Mouse (Mus musculus) layer of hippocampus, postnatal 14 days (tissue): Measurements from ENCODE around the gene Krtdap. TPM values are rescaled to one million over a fixed set of nuclear protein-coding genes. Genes with fewer than 3 reads are reported as not detected.

Experiments
- DNase-seq, 2 experiments: peaks; one replicate each; pipeline ENCODE4 v3.0.0; 2021 to 2022; ENCODE audit warnings: low spot score in 2 of 2, mixed read lengths in 1 of 2
- total RNA-seq, 2 experiments: library from RNA; stranded (reverse); gene quantifications; 2 replicates each; pipeline ENCODE4 v1.2.3; 2021

Gene Krtdap
- total RNA-seq, 2 experiments from 2014 or later: not detected

DNA sequence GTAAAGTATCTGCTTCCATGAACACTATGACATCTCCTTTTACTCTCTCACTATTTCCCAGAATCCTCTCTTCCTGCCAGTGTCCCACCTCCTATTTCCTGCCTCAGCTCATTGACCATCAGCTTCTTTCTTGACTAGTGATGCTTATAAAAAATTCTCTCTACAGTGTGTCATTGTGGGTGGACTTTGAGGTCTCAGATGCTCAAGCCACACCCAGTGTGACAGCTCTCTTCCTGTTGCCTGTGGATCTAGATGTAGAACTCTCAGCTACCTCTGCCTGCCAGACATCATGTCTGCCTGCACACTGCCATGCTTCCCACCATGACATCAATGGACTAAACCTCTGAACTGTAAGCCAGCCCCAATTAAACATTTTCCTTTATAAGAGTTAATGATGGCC is 49.6 kb downstream of the Krtdap start:
- no peak for DNase-seq

GRCm38 (mm10) chr7:30840306-30840705 is 52.6 kb downstream of the Krtdap start:
- DNase-seq: no peak

Other genes starting within 250 kb of the Krtdap start
- gene Hspb6, start 235.7 kb upstream of the Krtdap start, total RNA-seq: 1 to 10 TPM; 6.2 to 6.6 TPM
- gene Proser3, start 235.6 kb upstream of the Krtdap start, total RNA-seq: 1 to 10 TPM; 4.9 to 5.9 TPM
- 10 to 100 TPM; 34.1 to 43.4 TPM for gene Lin37, start 228.1 kb upstream of the Krtdap start, total RNA-seq
- gene U2af1l4, start 224.6 kb upstream of the Krtdap start, total RNA-seq: 10 to 100 TPM; 57.4 to 62.5 TPM
- gene Gm49396, start 224.6 kb upstream of the Krtdap start, total RNA-seq: 1 to 10 TPM; 4.7 to 5.3 TPM
- gene Psenen, start 224.3 kb upstream of the Krtdap start, total RNA-seq: 10 to 100 TPM; 77.0 to 84.1 TPM
- gene Igflr1, start 222.5 kb upstream of the Krtdap start, total RNA-seq: 1 to 10 TPM; 2.1 to 3.7 TPM
- 10 to 100 TPM; 46.1 to 54.4 TPM for gene Kmt2b, start 199.2 kb upstream of the Krtdap start, total RNA-seq
- not detected for gene Zbtb32, start 189.0 kb upstream of the Krtdap start, total RNA-seq
- gene Upk1a, start 175.0 kb upstream of the Krtdap start, total RNA-seq: under 1 TPM in 1 of 2 experiments, not detected in 1; 0.52 TPM
- 100 to 1,000 TPM; 793 to 817 TPM for gene Cox6b1, start 161.7 kb upstream of the Krtdap start, total RNA-seq
- not detected for gene Etv2, start 152.0 kb upstream of the Krtdap start, total RNA-seq
- 10 to 100 TPM; 70.4 to 75.5 TPM for gene Rbm42, start 137.6 kb upstream of the Krtdap start, total RNA-seq
- 1 to 10 TPM; 4.5 to 5.0 TPM for gene Haus5, start 122.9 kb upstream of the Krtdap start, total RNA-seq
- gene Pmis2, start 116.3 kb upstream of the Krtdap start, total RNA-seq: not detected
- gene 2200002J24Rik, start 89.0 kb upstream of the Krtdap start, total RNA-seq: not detected
- 1 to 10 TPM in 1 of 2 experiments, under 1 TPM in 1; 0.79 to 1.4 TPM for gene Atp4a, start 75.7 kb upstream of the Krtdap start, total RNA-seq
- gene Tmem147, start 58.4 kb upstream of the Krtdap start, total RNA-seq: 100 to 1,000 TPM; 127 to 143 TPM
- gene Gapdhs, start 44.2 kb upstream of the Krtdap start, total RNA-seq: not detected
- gene Sbsn, start 36.4 kb upstream of the Krtdap start, total RNA-seq: 10 to 100 TPM in 1 of 2 experiments, 1 to 10 TPM in 1; 6.8 to 10.7 TPM
- 1 to 10 TPM; 1.3 to 2.2 TPM for gene Dmkn, start 24.1 kb upstream of the Krtdap start, total RNA-seq
- not detected for gene Ffar2, start 35.9 kb downstream of the Krtdap start, total RNA-seq
- under 1 TPM; 0.24 to 0.32 TPM for gene Ffar3, start 68.3 kb downstream of the Krtdap start, total RNA-seq
- not detected for gene Ffar1, start 73.7 kb downstream of the Krtdap start, total RNA-seq
- gene Cd22, start 92.4 kb downstream of the Krtdap start, total RNA-seq: not detected
- gene Mag, start 127.0 kb downstream of the Krtdap start, total RNA-seq: 100 to 1,000 TPM; 306 to 317 TPM
- gene Hamp2, start 136.8 kb downstream of the Krtdap start, total RNA-seq: not detected
- gene Hamp, start 156.1 kb downstream of the Krtdap start, total RNA-seq: not detected
- 100 to 1,000 TPM; 122 to 124 TPM for gene Usf2, start 168.9 kb downstream of the Krtdap start, total RNA-seq
- 10 to 100 TPM in 1 of 2 experiments, 1 to 10 TPM in 1; 9.0 to 11.4 TPM for gene Lsr, start 185.6 kb downstream of the Krtdap start, total RNA-seq
- under 1 TPM; 0.25 to 0.43 TPM for gene Fam187b, start 185.9 kb downstream of the Krtdap start, total RNA-seq